Mouse (Mus musculus) CH12.LX (cell line): Measurements from ENCODE around the gene Cst7. TPM values are rescaled to one million over a fixed set of nuclear protein-coding genes. Genes with fewer than 3 reads are reported as not detected.
"Not testable (repeated sequence)": the region's sequence is repeated elsewhere in the genome, so short reads cannot be mapped to it uniquely, and the experiment has no call there.

Source experiments
- DNase-seq: peaks from one replicate; pipeline ENCODE4 v3.0.0-alpha.2; 2013; ENCODE audit errors: extremely low read depth
- H3K27ac ChIP-seq: 2 replicates; pipeline ENCODE4 v1.5.1; 2012; ENCODE audit warnings: low read depth, mild to moderate bottlenecking, control low read depth, moderate library complexity; ENCODE audit not compliant: insufficient read depth
- H3K27me3 ChIP-seq: replicated peaks from 2 replicates; pipeline ENCODE3; 2012; ENCODE audit warnings: inconsistent platforms
- H3K36me3 ChIP-seq, 2 experiments: replicated peaks in 1 of 2; 2 replicates each; pipeline versions ENCODE3 to v1.6.1; 2012; ENCODE audit warnings: inconsistent platforms in 1 of 2, low read length in 1 of 2, mild to moderate bottlenecking in 1 of 2, mixed read lengths in 1 of 2, moderate library complexity in 1 of 2; ENCODE audit not compliant: control insufficient read depth in 1 of 2, insufficient read depth in 1 of 2
- H3K4me1 ChIP-seq, 2 experiments: 2 replicates each; pipeline ENCODE4 v1.6.1; 2012; ENCODE audit warnings: inconsistent platforms in 1 of 2, moderate library complexity in 1 of 2; ENCODE audit not compliant: insufficient read depth in 2 of 2, control insufficient read depth in 1 of 2
- H3K4me2 ChIP-seq: 2 replicates; pipeline ENCODE4 v1.6.1; 2012; ENCODE audit warnings: low read depth, mild to moderate bottlenecking, control low read depth; ENCODE audit not compliant: poor library complexity, insufficient read depth, severe bottlenecking
- H3K4me3 ChIP-seq, 3 experiments: fragments of 150-350 bp in 1 of 3; sonication (generic) in 1 of 3; replicated peaks in 1 of 3; 2 replicates each; pipeline versions ENCODE3 to v1.5.1; 2011 to 2012; ENCODE audit warnings: low read depth in 2 of 3, low read length in 2 of 3, mild to moderate bottlenecking in 2 of 3, moderate library complexity in 2 of 3, control low read depth in 1 of 3, improper control_type of control experiment in 1 of 3, inconsistent platforms in 1 of 3, mixed read lengths in 1 of 3; ENCODE audit not compliant: poor library complexity in 1 of 3
- H3K79me2 ChIP-seq: replicated peaks from 2 replicates; pipeline ENCODE4 v1.6.1; 2012; ENCODE audit warnings: mild to moderate bottlenecking, moderate library complexity; ENCODE audit not compliant: control insufficient read depth, poor library complexity, insufficient read depth, severe bottlenecking; ENCODE audit errors: extremely low read depth
- H3K9ac ChIP-seq: 2 replicates; pipeline ENCODE4 v1.6.1; 2012; ENCODE audit warnings: low read depth, mild to moderate bottlenecking, control low read depth, moderate library complexity; ENCODE audit not compliant: insufficient read depth
- H3K9me3 ChIP-seq: replicated peaks from 2 replicates; pipeline ENCODE3; 2012; ENCODE audit warnings: low read length, inconsistent platforms, mixed read lengths
- BHLHE40 ChIP-seq: IDR thresholded peaks from 2 replicates; pipeline ENCODE4 v1.6.1; 2011; ENCODE audit warnings: mild to moderate bottlenecking, low read depth, low read length, improper control_type of control experiment
- CHD1 ChIP-seq: IDR thresholded peaks from 2 replicates; pipeline ENCODE4 v1.6.1; 2012; ENCODE audit warnings: low read depth, low read length, improper control_type of control experiment, inconsistent platforms
- E2F4 ChIP-seq: IDR thresholded peaks from 2 replicates; pipeline ENCODE4 v1.6.1; 2011; ENCODE audit warnings: low read depth, low read length, improper control_type of control experiment; ENCODE audit not compliant: insufficient replicate concordance
- ELF1 ChIP-seq: IDR thresholded peaks from 2 replicates; pipeline ENCODE4 v1.6.1; 2014; ENCODE audit warnings: low read depth, mild to moderate bottlenecking, inconsistent platforms, low read length, improper control_type of control experiment
- ETS1 ChIP-seq: conservative IDR thresholded peaks from 2 replicates; pipeline ENCODE4 v1.6.1; 2012; ENCODE audit warnings: low read depth, mild to moderate bottlenecking, inconsistent platforms, low read length, improper control_type of control experiment, moderate library complexity
- IRF4 ChIP-seq: IDR thresholded peaks from 2 replicates; pipeline ENCODE4 v1.6.1; 2014; ENCODE audit warnings: low read depth, mild to moderate bottlenecking, inconsistent platforms, low read length, improper control_type of control experiment
- JUND ChIP-seq: conservative IDR thresholded peaks from 2 replicates; pipeline ENCODE4 v1.6.1; 2011; ENCODE audit warnings: low read depth, low read length, improper control_type of control experiment
- MAX ChIP-seq: IDR thresholded peaks from 2 replicates; pipeline ENCODE4 v1.6.1; 2011; ENCODE audit warnings: low read length, improper control_type of control experiment
- MEF2A ChIP-seq: IDR thresholded peaks from 2 replicates; pipeline ENCODE4 v1.6.1; 2014; ENCODE audit warnings: low read depth, mild to moderate bottlenecking, inconsistent platforms, low read length, improper control_type of control experiment, borderline replicate concordance
- MXI1 ChIP-seq: IDR thresholded peaks from 2 replicates; pipeline ENCODE4 v1.6.1; 2011; ENCODE audit warnings: mild to moderate bottlenecking, low read depth, low read length, improper control_type of control experiment
- POLR2A ChIP-seq: IDR thresholded peaks from 2 replicates; pipeline ENCODE4 v1.6.1; 2011; ENCODE audit warnings: low read depth, mild to moderate bottlenecking, improper control_type of control experiment, low read length
- TCF12 ChIP-seq: IDR thresholded peaks from 2 replicates; pipeline ENCODE4 v1.6.1; 2014; ENCODE audit warnings: low read depth, mild to moderate bottlenecking, inconsistent platforms, low read length, improper control_type of control experiment
- ZMIZ1 ChIP-seq: IDR thresholded peaks from 2 replicates; pipeline ENCODE4 v1.6.1; 2012; ENCODE audit warnings: low read depth, mild to moderate bottlenecking, inconsistent platforms, low read length, improper control_type of control experiment
- dilution Hi-C: fragments of 300-500 bp; cut with MboI; formaldehyde crosslinking; loops from 2 replicates; pipeline ENCODE4 v1.14.3; 2020; ENCODE audit warnings: low sequenced_read_pairs; ENCODE audit not compliant: extremely low pct_unique_long_range_greater_than_20kb, extremely low pct_ligation_motif_present
- in situ Hi-C: fragments of 300-500 bp; cut with MboI; formaldehyde crosslinking; loops from 3 replicates; pipeline ENCODE4 v1.14.3; 2019; ENCODE audit warnings: low sequenced_read_pairs, low pct_ligation_motif_present, low pct_unique_long_range_greater_than_20kb, mixed read lengths
- polyA plus RNA-seq: library from polyadenylated mRNA; unstranded; fragments of >175 nt; gene quantifications from 2 replicates; pipeline ENCODE4 v1.2.1, GENCODE M21; 2012; ENCODE audit warnings: low read depth; ENCODE audit not compliant: insufficient read length
- total RNA-seq, 2 experiments: library from RNA; depleted of rRNA; stranded (reverse); fragments of 300-350 nt in 1 of 2; fragments of >200 nt in 1 of 2; gene quantifications; 2 replicates each; pipeline ENCODE4 v1.2.3; 2012 to 2014

The Cst7 gene
- total RNA-seq (2012; rRNA removed) (12.8 and 15.9 TPM in 2 replicates), total RNA-seq (2014; rRNA removed) (30.7 and 31.7 TPM in 2 replicates), polyA plus RNA-seq (42.0 and 48.8 TPM in 2 replicates)

GRCm38 (mm10) chr2:150569847-150570590 lies at the start of gene Cst7:
Cst7 (plus strand) TSS chr2:150570415.
- Histone ChIP-seq H3K27ac (no peak within 1 kb of the TSS), H3K4me3 (peak within 1 kb of the TSS; percentile 40 to 56 (median 42)), H3K4me1 (peaks cover 0 to 43% of the 10 kb centered on the region in 2 experiments; a peak in 2 of 4 replicates), H3K9me3 (no peaks in the 10 kb centered on the region), H3K27me3 (no peaks in the 10 kb centered on the region), H3K79me2 (no peaks in the 10 kb centered on the region)
- peak; percentile 78 for DNase-seq
- dilution Hi-C loops: no loop called here
- in situ Hi-C loops: loop anchor here (5.0 to 25.0 kb wide), 3 partner anchors 102 to 442 kb away; partner anchors contain the start of gene Entpd6
- TF ChIP-seq E2F4 (no peak), IRF4 (0 out of 2 replicates have a peak, but pooled peaks have one; percentile 44), POLR2A (no peak), MEF2A (no peak), CHD1 (no peak), MAX (peak; percentile 71), ELF1 (0 out of 2 replicates have a peak, but pooled peaks have one; percentile 27), BHLHE40 (peak; percentile 52; the same call in 1 of the 2 replicates), ZMIZ1 (no peak), MXI1 (peak; percentile 64; the same call in 1 of the 2 replicates), JUND (no peak)
- TF ChIP-seq, all 38 proteins: peak for 5
- Histone ChIP-seq H3K9ac (peak within 1 kb of the TSS; percentile 7; the same call in 1 of the 2 replicates), H3K36me3 (peaks cover 0 to 15% of the 10 kb centered on the region in 2 experiments), H3K4me2 (peak within 1 kb of the TSS; percentile 31)

GRCm38 (mm10) chr2:150525703-150526207 lies 44.5 kb upstream of the Cst7 start:
- no peak overlapping the region for H3K27ac ChIP-seq
- no peaks in the 10 kb centered on the region for H3K4me1 ChIP-seq
- no peak overlapping the region for H3K4me2 ChIP-seq
- TF ChIP-seq TCF12 (no peak), ETS1 (no peak), CHD1 (no peak)
- no peaks in the 10 kb centered on the region for H3K36me3 ChIP-seq
- in situ Hi-C loops: no loop called here
- no peak overlapping the region for H3K4me3 ChIP-seq
- dilution Hi-C loops: no loop called here
- H3K79me2 ChIP-seq: no peaks in the 10 kb centered on the region
- H3K27me3 ChIP-seq: peaks cover 56% of the 10 kb centered on the region
- H3K9me3 ChIP-seq: no peaks in the 10 kb centered on the region
- DNase-seq: no peak
- H3K9ac ChIP-seq: no peak overlapping the region

- H3K27me3 ChIP-seq, DNase-seq, in situ Hi-C loops, dilution Hi-C loops, H3K4me3 ChIP-seq, H3K9ac ChIP-seq, H3K79me2 ChIP-seq, H3K9me3 ChIP-seq, H3K36me3 ChIP-seq, H3K4me1 ChIP-seq, H3K27ac ChIP-seq, H3K4me2 ChIP-seq: not testable (repeated sequence)
Observed at GRCm38 (mm10) chr2:150549576-150549975, 20.6 kb upstream of the Cst7 start.
